Mouse (Mus musculus) c-Kit-positive CD71-positive TER-119-negative erythroid progenitor cells, embryonic 14.5 days (primary cell): ENCODE results near the gene Adcy1.

ENCODE experiments used
- DNase-seq: peaks from one replicate; pipeline ENCODE4 v3.0.0-alpha.2; 2013; ENCODE audit warnings: low read depth

Adcy1 gene

GRCm38 (mm10) chr11:7069762-7070161, 6.5 kb downstream of the Adcy1 start:
- no peak for DNase-seq

- DNase-seq, result no peak
Observed at GRCm38 (mm10) chr11:7071617-7072016, 8.3 kb downstream of the Adcy1 start.

DNA sequence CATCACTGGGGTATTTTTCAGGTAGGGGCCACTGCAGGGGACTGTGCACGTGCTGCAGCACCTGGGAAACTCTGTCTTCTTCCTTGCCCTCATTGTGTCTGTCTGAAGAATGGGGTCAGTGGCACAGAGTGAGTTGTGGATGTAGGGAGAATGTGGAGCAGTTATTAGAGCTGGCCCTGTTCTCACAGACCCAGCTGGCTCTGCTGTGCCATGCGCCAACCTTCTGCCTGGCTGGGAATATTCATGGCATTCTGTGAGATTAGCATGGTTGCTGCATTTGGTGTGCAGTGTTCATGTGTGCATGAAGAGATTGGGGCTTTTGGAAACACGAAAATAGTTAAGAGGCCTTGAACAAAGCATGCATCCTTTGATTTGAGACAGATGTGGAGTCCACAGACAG, 10.3 kb downstream of the Adcy1 start:
- DNase-seq, result no peak

- DNase-seq, result no peak
Observed at GRCm38 (mm10) chr11:7076510-7076909, 13.2 kb downstream of the Adcy1 start.

DNA sequence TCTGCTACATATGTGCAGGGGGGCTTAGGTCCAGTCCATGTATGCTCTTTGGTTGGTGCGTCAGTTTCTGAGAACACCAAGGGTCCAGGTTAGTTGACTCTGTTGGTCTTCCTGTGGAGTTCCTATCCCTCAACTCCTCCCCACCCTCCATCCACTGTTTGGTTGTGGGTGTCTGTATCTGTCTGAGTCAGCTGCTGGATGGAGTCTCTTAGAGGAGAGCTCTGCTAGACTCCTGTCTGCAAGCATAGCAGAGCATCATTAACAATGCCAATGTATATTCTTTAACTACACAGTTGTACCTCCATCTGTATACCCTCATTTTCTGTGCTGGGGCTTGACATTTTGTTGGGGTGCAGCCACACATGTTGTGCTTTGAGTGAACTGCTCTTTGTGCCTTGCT, 18.6 kb downstream of the Adcy1 start:
- DNase-seq, result no peak

GRCm38 (mm10) chr11:7083911-7084310, 20.6 kb downstream of the Adcy1 start:
- no peak for DNase-seq

GRCm38 (mm10) chr11:7085184-7085583, 21.9 kb downstream of the Adcy1 start:
- no peak for DNase-seq

DNA sequence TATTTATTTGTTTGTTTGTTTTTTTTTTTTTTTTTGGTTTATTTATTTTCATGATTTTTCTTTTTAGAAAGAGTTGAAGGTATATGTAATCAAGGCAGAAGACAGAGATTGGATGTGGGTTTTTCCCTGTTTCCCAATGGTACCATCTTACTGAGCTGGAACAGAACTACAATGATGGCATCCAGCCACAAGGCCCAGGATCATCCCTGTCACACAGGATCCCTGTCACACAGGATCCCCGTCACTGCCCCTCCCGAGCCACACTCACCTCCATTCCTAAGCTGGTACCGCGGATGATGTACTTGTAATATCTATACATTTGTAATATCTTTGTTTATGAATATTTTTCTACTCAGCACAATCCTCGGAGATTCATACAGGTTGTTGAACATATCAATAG, 27.8 kb downstream of the Adcy1 start:
- DNase-seq, result no peak

GRCm38 (mm10) chr11:7094844-7095243, 31.6 kb downstream of the Adcy1 start:
- no peak for DNase-seq

GRCm38 (mm10) chr11:7101674-7102073, 38.4 kb downstream of the Adcy1 start:
- no peak for DNase-seq

GRCm38 (mm10) chr11:7102256-7103194, 39.2 kb downstream of the Adcy1 start:
- DNase-seq, result no peak

DNA sequence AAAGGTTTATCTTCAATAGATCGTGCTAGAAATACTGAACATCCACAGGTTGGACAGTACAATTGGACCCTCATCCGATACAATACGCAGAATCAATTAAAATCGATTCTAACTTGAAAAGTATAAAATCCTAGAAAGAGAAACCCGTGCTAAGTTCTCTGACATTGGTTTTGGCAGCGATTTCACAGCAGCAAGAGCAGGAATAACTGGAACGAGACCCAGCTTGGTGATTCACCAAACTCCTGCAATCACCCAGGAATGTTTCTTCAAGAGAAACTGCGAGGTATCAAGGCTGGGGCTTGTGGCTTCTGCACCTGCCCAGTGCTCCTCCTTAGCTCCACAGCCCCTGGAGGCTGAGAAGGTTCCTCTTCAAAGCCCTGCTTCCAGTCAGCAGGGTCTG, 42.0 kb downstream of the Adcy1 start:
- no peak for DNase-seq

DNA sequence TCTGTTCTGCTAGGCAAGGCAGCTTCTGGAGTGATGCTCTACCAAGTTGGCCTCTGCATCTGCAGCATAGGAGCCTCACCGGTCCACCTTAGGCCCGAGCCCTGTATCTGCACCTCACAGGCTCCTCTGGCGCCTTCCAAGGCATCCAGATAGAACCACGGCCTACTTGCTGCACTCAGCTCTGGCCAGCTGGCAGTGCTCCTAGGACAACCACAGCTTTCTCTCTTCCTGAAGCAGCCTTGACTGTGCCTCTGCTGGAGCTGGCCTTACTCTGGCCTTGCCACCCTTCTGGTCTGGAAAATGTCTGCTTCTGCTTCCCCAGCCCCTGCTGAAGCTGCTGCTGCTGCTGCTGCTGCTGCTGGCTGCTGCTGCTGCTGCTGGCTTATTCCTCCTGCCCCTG, 45.8 kb downstream of the Adcy1 start:
- DNase-seq, result no peak

DNA sequence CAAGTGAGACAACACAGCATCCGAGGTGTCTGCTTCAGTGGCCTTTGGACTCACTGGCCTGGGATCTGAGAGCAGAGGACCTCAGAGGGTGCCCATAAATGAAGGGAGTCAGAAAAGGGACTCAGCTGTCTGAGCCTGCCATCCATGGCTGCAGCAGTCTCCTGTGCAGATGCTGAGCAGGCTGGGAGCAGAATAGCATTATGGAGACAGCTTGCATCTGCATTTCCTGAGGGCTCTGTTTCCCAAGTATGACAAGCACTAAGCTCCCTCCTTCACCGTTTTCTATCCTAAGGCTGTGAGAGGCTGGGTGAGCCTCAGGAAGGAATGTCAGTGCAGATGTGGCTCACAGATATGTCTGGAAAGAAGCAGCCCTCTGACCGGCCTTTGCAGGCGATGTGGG, 49.8 kb downstream of the Adcy1 start:
- DNase-seq, result no peak

- DNase-seq, result no peak
Observed at GRCm38 (mm10) chr11:7113687-7114086, 50.4 kb downstream of the Adcy1 start.

GRCm38 (mm10) chr11:7114312-7114711, 51.0 kb downstream of the Adcy1 start:
- DNase-seq, result no peak

DNA sequence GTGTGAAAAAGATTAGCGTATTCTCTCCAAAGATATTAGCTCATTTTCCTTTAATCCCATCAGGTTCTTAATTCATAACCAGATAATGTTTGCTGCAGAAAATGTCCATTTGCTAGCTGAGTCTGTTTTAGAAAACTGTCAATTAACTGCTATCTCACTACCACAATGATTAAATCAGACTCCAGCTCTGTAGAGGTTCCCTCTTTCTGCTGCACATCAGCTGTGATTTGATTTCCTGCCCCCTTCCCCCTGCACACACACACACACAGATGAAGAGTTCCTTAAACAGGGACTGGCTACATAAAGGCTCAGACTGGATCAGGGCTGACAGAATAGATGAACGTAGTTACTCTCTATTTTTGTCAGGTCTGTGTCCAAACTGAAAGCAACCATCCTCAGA, 53.4 kb downstream of the Adcy1 start:
- DNase-seq, result no peak

DNA sequence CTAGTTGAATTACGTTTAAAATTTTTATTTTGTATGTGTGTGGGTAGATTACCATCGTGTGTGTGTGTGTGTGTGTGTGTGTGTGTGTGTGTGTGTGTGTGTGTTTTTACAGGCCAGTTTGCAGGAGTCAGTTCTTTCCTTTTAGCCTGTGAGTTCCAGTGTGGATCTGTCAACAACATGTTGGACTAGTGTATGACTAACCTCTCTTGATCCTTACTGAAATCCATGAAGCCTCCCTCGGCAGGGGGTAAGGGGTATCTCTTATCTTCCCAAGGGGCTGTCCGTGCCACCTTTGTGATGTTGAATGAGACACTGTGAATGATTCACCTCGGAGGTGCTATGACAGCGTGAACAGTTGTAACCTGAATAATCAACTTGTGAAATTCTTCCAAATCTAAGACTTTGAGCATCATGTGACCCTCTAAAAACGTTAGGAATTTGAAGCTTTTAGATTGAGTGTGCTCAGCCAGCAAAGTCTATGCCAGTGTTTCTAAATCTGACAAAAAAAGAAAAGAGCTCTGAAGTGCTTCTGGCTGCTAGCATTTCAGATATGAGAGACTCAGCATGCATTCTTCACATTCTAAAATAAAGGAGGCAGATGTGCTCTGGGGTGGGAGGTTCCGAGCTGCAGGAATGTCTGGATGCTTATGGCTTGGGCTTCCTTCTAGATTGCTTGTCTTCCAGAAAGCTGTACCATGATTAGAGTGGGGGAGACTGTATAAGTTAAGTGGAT, 66.2 kb downstream of the Adcy1 start:
- no peak for DNase-seq

GRCm38 (mm10) chr11:7132736-7133387, 69.6 kb downstream of the Adcy1 start:
- DNase-seq, result no peak

- DNase-seq, result no peak
Observed at GRCm38 (mm10) chr11:7133736-7134135, 70.4 kb downstream of the Adcy1 start.

GRCm38 (mm10) chr11:7134319-7134718, 71.0 kb downstream of the Adcy1 start:
- no peak for DNase-seq

DNA sequence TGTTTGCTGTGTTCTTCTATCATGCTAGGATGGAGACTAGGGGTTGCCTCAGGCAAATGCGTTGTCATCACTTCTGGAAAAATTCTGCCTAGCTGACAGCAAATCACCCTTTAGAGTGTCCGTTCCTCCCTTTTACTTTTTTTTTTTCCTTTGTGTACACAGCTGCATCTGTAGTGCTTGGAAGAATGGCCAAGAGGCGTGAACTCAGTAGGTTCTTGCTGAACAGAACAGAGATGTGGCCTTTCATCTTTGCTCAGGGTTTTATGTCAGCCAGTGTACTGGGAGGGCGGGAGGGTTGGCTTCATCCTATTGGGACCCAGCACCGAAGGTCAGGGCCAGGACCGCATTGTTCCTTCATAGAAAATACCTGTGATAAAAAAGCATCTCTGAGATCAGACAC, 72.0 kb downstream of the Adcy1 start:
- DNase-seq, result no peak

- no peak for DNase-seq
Observed at GRCm38 (mm10) chr11:7135763-7136162, 72.5 kb downstream of the Adcy1 start.
